Mouse (Mus musculus): Measurements from ENCODE around the gene Grin3b. TPM values are rescaled to one million over a fixed set of nuclear protein-coding genes. Genes with fewer than 3 reads are reported as not detected.
A peak's percentile ranks its signal among the peaks of the same experiment; 100 is the strongest.

Gene Grin3b
- total RNA-seq, 2 experiments from 2014 or later, result 0.14 to 0.20 TPM

GRCm38 (mm10) chr10:79936911-79937441 is 33.5 kb upstream of the Grin3b start:
- no peak for TF ChIP-seq CTCF (IDR thresholded peaks at IDR 0.05)
- intact Hi-C loops (cut with DNase I), result no loop called here
- DNase-seq (ENCODE audit: extremely low spot score in 1 of 2, low spot score in 2 of 2), result no peak
- no peak overlapping the region for H3K4me3 ChIP-seq
- no peak overlapping the region for H3K27ac ChIP-seq

DNA sequence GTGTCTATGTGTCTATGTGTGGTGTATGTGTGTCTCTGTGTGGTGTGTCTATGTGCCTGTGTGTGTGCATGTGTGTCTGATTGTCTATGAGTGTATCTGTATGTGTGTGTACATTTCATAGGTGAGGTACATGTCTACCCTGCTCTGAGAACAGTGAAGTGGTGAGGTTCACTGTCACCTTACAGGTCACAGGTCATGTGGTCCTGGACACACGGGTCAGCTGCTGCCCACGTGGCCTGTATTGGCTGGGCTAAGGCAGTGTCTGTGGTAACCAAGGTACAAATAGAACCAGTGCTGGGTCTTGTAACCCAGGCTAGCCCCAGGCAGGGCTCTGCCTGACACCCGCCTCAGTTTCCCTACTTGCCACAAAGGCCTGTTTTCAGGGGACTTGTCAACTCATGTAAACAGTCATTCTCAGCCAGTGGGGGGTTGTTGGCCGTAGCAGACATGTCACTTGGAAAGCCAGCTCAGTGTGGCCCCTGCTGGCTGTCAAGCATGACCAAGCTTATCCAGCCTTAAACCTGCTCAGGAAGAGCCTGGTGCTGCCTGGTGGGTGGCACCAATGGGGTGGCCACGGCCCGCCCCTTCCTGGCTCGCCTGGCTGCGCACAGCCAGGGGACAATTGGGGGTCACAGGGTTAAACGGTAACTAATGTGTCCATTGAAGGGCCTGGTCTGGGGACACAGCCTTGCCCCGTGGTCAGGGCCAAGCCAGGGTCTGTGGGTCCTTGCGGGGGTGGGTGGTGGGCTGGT is 32.6 kb upstream of the Grin3b start:
- no peak overlapping the region for H3K27ac ChIP-seq
- TF ChIP-seq CTCF (IDR thresholded peaks at IDR 0.05), result no peak
- DNase-seq (ENCODE audit: extremely low spot score in 1 of 2, low spot score in 2 of 2), result no peak
- H3K4me3 ChIP-seq, result no peak overlapping the region
- intact Hi-C loops (cut with DNase I), result no loop called here

DNA sequence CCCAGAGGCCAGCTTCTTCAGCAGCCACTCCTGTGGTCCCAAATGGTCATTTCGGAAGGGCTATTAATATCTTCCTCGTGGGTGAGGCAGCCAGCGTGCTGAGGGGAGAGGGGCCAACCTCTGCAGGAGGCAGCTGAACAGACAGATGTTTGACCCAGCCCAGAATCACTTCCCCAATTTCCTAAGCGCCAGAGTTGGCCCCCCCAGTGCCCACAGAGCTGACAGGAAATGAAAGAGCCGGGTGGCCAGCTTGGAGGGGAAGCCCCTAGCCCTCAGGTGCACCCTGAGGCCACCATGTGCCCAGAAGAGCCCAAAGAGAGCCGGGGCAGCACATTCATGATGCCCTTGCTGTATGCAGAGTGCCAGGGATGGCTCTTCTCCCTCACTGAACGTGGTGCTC is 29.8 kb upstream of the Grin3b start:
- Histone ChIP-seq H3K27ac (no peak overlapping the region), H3K4me3 (no peak overlapping the region)
- intact Hi-C loops (cut with DNase I), result no loop called here
- no peak for TF ChIP-seq CTCF (IDR thresholded peaks at IDR 0.05)
- DNase-seq (ENCODE audit: extremely low spot score in 1 of 2, low spot score in 2 of 2), result no peak

DNA sequence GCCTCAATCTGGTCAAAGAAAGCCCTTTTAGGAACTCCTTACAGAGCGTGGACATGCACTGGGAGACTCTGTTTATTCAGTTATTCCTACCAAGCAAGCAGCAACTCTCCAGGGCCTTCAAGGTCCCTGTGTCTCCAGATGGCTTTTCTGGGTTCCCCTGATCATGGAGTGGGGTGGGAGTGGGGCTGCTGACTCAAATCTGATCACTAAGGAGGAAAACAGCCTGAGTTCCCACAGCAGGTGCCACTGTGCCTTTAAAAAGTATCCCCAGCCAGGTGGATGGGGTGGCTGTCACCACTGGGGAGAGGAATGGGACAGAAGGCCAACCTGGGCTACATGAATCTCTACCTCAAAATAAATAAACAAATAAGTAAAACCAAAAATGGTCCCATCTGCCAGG is 27.5 kb upstream of the Grin3b start:
- no peak overlapping the region for H3K4me3 ChIP-seq
- intact Hi-C loops (cut with DNase I), result no loop called here
- H3K27ac ChIP-seq, result no peak overlapping the region
- no peak for TF ChIP-seq CTCF (IDR thresholded peaks at IDR 0.05)
- DNase-seq (ENCODE audit: extremely low spot score in 1 of 2, low spot score in 2 of 2), result no peak

- Histone ChIP-seq H3K27ac (no peak overlapping the region), H3K4me3 (no peak overlapping the region)
- no peak for TF ChIP-seq CTCF (IDR thresholded peaks at IDR 0.05)
- intact Hi-C loops (cut with DNase I), result no loop called here
- no peak for DNase-seq (ENCODE audit: extremely low spot score in 1 of 2, low spot score in 2 of 2)
Observed at GRCm38 (mm10) chr10:79943471-79943901, 27.0 kb upstream of the Grin3b start.

DNA sequence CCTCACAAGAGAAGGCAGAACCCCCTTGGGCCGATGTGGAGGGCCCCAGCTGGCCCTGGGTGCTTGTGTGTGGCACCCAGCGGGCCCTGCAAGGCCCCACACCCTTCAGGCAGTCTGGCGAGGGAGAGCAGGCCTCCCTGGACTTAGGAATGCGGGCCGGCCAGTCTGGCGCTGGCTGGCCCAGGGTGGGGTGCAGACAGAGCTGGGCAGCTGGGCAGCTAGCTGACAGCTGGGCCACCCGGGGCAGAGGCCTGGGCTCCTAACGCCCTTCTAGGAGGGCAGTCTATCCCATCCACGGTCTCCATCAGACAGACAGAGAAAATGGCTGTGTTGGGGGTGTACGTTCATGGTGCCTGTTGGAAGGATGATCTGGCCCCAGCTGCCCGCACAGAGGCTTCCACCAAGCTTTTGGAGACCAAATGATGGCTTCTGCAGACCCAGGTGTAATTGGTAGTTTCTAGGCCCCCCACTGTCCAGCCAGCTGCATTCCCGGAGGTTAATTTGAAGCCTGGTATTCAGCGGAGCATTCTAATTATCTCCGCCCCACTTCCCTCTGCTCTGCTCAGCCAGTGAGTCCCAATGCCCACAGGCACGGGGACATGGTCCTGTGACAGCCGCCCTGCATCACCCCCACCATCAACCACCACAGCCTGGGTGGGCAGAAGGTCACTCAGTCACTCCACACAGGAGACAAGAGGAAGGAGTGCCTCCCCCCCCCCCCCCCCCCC is 24.8 kb upstream of the Grin3b start:
- intact Hi-C loops (cut with DNase I), result no loop called here
- no peak for TF ChIP-seq CTCF (IDR thresholded peaks at IDR 0.05)
- H3K27ac ChIP-seq, result no peak overlapping the region
- H3K4me3 ChIP-seq, result no peak overlapping the region
- DNase-seq (ENCODE audit: extremely low spot score in 1 of 2, low spot score in 2 of 2), result no peak

DNA sequence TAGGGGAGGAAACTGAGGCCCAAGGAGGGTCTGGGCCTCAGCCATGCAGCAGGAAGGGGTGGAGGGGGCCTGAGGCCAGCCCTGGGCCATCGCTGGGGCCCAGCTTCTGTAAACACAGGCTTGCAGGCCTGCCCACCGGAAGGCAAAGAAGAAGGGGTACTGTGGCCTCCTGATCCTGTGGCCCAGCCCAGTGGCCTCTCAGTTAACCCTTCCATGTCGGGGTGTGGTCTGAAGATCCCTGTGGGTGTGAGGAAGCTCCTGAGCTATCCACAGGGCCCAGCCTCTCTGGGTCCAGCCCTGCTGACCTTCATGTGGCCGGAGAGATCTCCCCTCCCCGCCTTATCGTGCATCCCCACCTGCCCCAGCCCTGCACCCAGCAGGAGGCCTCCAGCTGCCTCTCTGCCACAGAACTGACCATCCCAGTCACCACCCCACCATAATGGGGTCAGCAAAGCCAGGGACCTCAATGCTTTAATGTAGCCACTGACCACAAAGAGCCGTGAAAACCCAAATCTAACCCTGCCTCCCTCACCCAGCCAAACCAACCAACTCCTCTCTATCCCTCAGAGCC is 23.7 kb upstream of the Grin3b start:
- intact Hi-C loops (cut with DNase I), result no loop called here
- no peak overlapping the region for H3K4me3 ChIP-seq
- no peak overlapping the region for H3K27ac ChIP-seq
- DNase-seq (ENCODE audit: extremely low spot score in 1 of 2, low spot score in 2 of 2), result no peak
- TF ChIP-seq CTCF (IDR thresholded peaks at IDR 0.05), result no peak

DNA sequence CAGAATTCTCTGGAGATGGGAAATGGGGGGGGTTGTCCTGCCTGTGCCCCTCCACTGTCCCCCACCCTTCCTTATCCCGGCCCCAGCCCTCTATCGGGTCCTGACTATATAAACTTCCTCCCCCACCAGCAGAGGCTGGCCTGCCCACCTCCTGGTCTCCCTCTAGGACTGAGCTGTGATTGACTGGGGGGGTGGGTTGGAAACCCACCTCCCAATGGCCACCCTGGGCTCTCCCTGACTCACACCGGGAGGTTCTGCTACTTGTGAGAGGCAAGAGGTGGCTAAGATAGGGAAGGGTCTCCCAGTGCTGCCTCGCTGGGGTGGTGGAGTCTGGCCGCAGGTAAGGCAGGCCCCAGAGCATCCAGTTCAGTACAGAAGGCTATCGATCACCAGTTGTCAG is 23.0 kb upstream of the Grin3b start:
- Histone ChIP-seq H3K27ac (no peak overlapping the region), H3K4me3 (no peak overlapping the region)
- intact Hi-C loops (cut with DNase I), result no loop called here
- TF ChIP-seq CTCF (IDR thresholded peaks at IDR 0.05), result no peak
- no peak for DNase-seq (ENCODE audit: extremely low spot score in 1 of 2, low spot score in 2 of 2)

GRCm38 (mm10) chr10:79949873-79950272 is 20.6 kb upstream of the Grin3b start:
- TF ChIP-seq CTCF (IDR thresholded peaks at IDR 0.05), result no peak
- intact Hi-C loops (cut with DNase I), result no loop called here
- H3K27ac ChIP-seq, result no peak overlapping the region
- no peak for DNase-seq (ENCODE audit: extremely low spot score in 1 of 2, low spot score in 2 of 2)
- no peak overlapping the region for H3K4me3 ChIP-seq

DNA sequence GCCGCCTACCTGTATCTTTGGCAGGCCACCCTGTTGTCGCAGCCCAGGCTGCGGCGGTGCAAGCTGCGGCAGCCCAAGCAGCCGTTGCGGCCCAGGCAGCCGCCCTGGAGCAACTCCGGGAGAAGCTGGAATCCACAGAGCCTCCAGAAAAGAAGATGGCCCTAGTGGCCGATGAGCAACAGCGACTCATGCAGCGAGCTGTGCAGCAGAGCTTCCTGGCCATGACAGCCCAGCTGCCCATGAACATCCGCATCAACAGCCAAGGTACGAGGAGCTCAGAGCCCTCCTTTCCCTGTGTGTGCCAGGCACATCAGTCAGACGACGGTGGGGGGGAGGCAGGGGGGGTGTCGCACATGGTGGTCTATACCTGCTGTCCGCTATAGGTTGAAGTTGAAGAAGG is 19.9 kb upstream of the Grin3b start:
- DNase-seq (ENCODE audit: extremely low spot score in 1 of 2, low spot score in 2 of 2), result no peak
- intact Hi-C loops (cut with DNase I), result no loop called here
- Histone ChIP-seq H3K4me3 (no peak overlapping the region), H3K27ac (no peak overlapping the region)
- no peak for TF ChIP-seq CTCF (IDR thresholded peaks at IDR 0.05)

- peak in 1 of 2 experiments; percentile 49 for DNase-seq (ENCODE audit: extremely low spot score in 1 of 2, low spot score in 2 of 2)
- Histone ChIP-seq H3K27ac (no peak overlapping the region), H3K4me3 (no peak overlapping the region)
- intact Hi-C loops (cut with DNase I), result no loop called here
- TF ChIP-seq CTCF (IDR thresholded peaks at IDR 0.05), result peak; percentile 71
Observed at GRCm38 (mm10) chr10:79953946-79954345, 16.6 kb upstream of the Grin3b start.

DNA sequence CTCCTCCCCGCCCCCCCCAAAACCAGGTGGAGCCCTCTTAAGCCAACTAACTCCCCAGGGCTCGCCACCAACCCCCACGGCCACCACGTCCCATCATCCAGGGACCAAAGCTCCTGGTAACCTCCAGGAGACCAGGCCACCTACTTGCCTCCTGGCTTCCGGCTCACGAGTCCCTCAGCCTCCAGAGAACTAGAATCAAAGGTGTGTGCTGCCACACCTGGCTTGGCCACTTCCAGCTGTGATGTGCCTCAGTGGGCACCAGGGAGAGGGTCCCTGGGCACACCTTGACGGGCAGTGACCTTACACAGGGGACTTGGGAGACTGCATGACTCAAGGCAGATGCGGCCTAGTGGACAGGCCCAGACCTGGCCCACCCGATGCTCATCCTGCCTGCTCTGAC is 14.8 kb upstream of the Grin3b start:
- DNase-seq (ENCODE audit: extremely low spot score in 1 of 2, low spot score in 2 of 2), result no peak
- intact Hi-C loops (cut with DNase I), result no loop called here

More for the DNA sequence above, 14.8 kb upstream of the Grin3b start:
- no peak for TF ChIP-seq CTCF (IDR thresholded peaks at IDR 0.05)
- H3K27ac ChIP-seq, result no peak overlapping the region
- H3K4me3 ChIP-seq, result no peak overlapping the region
